Mouse (Mus musculus): ENCODE data around the gene Ift80.
A peak's percentile ranks its signal among the peaks of the same experiment; 100 is the strongest.
"Not testable (repeated sequence)": the region's sequence is repeated elsewhere in the genome, so short reads cannot be mapped to it uniquely, and the experiment has no call there.

Gene Ift80

DNA sequence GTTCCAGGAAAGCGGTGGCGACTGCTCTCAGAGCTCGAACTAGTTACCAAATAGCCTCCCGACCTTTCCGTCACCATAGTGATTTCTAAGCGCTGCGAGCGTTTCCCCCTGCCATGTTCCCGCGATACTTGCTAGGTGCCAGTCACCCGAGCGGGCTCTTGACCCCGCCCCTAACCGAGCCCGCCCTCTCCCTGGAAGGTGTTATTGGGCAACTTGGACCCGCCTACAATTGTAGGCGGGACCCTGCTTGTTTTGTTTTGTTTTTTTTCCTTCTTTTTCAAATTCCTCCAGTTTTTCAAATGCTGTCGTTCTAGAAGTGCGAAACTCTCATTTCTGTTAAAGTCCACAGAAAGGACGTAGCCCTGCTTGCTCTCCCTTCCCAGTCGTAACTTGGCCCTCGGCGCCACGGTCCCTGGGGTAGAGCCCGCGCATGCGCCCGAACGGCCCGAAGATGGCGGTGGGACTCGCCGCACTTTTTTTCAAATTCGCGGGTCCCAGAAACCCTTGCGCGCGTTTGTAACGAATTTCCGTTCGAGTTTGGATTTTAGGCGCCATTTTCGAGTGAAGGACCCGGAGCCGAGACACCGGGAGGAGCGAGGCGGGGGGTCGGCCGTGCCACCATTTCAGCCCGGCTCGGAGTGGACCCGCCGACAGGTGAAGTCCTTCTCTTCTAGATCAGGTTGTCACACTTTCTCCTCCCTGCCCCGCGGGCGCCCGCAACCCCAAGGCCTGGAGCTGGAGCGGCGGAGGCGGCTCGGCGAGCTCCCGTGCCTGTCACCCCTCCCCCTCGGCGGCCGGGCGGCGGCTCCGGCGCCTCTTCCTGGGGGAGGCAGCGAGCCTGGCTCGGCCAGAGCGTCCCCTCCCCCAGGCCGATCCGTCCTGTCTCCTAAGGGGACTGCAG lies at the start of gene Ift80, which contains the start of gene Smc4:
Ift80 (minus strand) TSS at position 134 of the 901 bp plus-strand sequence.
Smc4 (plus strand) TSS at position 302 of the 901 bp plus-strand sequence.
- peak; percentile 99 for DNase-seq

- DNase-seq = no peak
Observed at GRCm38 (mm10) chr3:69051894-69052293, 47.5 kb upstream of the Ift80 start.

DNA sequence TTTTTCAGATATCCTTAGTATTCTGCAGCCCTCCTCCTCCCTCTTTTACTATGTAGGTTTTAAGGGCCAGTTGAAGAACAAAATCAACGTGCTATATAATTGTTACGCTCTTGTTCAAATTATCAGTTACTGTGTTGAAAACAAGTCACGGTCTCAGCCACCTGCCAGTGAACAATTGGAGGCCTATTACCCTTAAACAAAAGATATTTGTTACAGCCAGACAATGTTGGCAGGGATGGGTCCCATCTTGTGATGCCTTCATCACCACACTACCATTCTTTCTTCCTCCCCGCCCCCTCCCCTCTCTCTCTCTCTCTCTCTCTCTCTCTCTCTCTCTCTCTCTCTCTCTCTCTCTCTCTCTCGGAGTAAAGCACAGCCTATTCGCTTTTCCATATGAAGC lies 44.6 kb upstream of the Ift80 start:
- peak; percentile 53 for DNase-seq

DNA sequence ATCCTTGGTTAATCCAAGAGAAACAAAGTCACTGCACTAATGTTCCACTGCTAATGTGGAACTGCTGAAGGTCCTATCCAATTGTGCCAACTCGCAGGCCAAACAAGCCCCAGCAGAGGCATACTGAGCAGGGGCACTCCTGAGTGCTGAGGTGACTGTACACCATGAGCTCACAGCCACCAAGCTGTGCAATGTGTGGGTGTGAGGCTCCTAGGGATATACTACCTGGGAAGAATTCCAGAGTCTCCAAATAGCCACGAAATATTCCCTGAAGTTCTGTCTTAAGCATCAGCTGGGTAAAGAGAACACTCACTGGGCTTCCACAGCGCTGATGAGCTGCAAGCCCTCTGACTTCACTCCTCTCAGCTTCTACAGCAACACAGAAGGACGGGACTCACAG lies 43.3 kb upstream of the Ift80 start:
- no peak for DNase-seq

GRCm38 (mm10) chr3:69046509-69046908 lies 42.1 kb upstream of the Ift80 start:
- no peak for DNase-seq

DNA sequence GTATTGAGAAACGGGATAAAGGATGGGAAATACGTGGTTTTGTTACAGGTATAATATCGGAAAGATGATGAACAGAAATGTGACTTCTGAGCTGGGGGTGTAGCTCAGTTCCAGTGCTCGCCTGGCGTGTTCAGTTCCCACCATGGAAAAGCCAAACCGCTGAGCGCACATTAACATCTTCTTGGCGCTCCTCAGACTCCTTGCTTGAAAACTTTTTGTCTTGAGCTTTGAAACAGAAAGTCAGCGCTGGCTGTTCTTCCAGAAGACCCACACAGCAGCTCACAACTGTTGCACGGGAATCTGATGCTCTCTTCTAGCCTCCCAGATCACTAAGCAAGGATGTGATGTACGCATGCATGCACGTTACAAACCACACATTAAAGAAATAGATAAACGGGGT lies 41.4 kb upstream of the Ift80 start:
- DNase-seq = peak; percentile 23

DNA sequence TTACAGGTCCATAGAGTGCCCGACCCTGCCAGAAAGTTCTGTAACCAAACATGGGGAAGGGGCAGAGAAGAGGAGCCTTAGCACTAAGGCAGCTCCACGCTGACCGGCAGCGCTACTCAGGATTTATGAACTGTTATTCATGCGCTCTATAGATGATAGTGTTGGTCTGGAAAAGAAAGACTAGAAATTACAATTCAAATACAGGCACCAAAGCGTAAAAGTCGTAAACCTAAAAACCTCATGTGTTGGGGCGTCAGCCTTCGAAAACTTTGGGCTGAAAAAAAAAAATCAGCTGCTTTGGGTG lies 41.0 kb upstream of the Ift80 start:
- no peak for DNase-seq

DNA sequence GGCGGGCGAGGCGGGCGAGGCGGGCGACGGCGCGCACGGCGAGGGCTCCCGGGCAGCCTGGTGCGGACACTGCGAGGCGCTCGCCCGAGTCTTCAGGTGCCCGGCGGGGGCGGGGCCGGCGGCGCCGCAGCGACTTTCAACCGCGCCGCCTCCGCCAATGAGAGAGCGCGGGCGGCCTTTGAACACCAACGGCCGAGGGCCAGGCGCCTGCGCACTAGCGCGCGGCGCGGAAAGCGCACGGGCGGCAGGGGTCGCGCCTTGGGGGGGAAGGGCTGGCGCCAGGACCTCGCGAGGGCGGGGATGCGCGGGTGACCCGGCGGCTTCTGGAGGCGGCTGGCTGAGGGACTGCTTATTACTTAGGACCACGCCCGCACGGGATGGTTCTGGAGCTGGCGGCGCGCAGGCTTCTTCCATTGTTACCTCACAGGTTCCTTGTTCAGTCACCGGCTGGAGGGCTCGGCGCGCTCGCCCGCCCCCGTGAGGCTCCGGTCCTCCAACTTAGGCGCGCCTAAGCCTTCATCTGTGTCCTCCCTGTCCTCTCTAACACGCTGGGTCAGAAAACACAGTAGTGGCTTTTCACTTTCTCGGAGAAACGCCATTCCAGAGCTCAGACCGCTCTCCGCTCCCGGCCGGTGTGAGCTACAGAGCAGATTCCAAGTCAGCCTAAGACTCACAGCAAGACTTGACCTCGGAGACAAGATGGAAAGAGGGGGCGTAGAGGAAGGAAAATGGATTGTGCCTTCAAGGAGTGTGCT lies 40.5 kb upstream of the Ift80 start, which contains the start of gene Trim59:
Trim59 (minus strand) TSS at position 111 of the 755 bp plus-strand sequence.
- peak; percentile 97 for DNase-seq

DNA sequence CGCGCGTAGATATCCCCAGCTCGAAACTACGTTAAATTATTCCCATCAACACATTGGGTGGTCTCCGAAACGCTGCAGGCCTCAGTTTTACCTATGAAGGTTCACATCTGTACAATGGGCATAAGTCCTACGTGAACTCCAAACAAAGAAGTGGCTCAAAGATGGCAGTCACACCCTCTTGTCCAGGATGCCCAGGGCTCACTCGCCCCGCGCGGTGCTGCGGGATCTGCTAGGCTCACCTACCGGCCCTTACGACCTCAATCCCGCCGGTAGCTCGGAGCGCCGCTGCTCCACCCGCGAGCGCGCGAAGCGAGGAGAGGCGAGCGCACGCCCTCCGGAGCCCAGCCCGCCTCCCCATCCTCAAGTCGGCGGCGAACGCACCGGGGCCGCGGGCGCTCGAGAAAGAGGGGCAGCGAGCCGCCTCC lies 39.8 kb upstream of the Ift80 start:
- DNase-seq = no peak

GRCm38 (mm10) chr3:69041298-69041697 lies 36.9 kb upstream of the Ift80 start:
- DNase-seq = no peak

- no peak for DNase-seq
Observed at GRCm38 (mm10) chr3:69040105-69040504, 35.7 kb upstream of the Ift80 start.

- DNase-seq = no peak
Observed at GRCm38 (mm10) chr3:69026133-69026783, 21.9 kb upstream of the Ift80 start.

DNA sequence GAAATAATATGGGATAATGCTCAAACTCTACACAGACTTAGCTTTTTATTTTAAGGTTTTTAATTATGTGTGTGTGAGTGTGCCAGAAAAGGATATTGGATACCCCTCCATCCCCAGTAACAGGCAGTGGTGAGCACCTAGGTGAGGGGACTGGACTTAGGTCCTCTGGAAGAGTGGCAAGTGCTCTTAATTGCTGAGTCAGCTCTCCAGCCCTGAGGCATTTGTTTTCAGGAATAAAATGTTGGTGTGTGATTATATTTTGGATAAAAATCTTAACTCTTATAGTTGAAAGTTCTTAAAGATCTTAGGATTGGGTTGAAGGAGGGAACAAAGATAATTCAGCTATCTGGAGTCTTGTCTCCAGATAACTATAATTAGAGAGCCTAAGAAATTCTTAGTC lies 16.4 kb upstream of the Ift80 start:
- no peak for DNase-seq

DNA sequence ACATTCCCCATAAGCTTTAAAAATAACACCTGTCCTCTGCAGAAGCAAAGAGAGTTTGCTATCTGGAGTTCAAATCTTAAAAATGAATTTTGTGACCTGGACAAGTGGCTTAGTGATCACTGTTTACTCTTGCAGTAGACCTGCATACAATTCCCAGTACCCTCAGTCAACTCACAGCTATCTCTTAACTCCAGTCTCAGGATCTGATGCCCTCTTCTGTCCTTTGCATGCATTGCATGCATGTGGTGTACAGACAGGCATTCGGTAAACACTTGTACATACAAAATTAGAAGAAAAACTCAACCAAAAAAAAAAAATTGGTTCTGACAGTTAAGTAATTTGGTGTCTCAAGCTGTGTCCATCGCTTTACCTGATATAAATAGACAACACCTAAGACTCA lies 15.9 kb upstream of the Ift80 start:
- DNase-seq = peak; percentile 28

DNA sequence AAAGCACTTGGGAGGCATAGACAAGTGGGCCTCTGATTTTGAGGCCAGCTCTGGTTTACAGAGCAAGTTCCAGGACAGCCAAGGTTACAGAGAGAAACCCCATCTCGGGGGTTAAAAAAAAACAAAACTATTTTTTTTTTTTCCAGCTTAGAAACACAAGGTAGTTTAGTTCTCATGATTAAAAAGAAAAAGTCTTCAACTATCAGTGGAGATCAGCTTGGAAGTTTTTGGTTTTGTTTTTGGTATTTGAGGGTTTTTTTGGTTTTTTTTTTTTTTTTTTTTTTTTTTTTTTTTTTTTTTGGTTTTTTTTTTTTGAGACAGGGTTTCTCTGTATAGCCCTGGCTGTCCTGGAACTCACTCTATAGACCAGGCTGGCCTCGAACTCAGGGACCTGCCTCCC lies 14.3 kb upstream of the Ift80 start:
- not testable (repeated sequence) for DNase-seq

DNA sequence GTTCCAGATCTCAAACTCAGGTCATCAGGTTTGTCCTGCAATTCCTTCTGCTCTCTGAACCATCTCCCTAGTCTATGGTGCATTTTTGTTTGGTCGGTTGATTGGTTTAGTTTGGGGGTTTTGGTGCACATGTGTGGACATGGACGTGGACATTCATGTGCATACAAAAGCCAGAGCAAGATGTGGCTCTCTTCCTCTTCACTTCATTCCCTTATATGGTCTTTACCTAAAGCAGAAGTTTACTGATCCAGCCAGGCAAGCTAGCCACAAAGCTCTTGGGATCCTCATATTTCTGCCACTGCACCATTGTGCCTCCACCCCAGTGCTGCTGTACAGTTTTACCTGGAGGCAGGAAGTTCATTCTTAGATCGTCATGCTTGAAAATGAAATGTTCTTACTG lies 12.8 kb upstream of the Ift80 start:
- DNase-seq = no peak

GRCm38 (mm10) chr3:69008873-69009272 lies 4.5 kb upstream of the Ift80 start:
- DNase-seq = no peak

- DNase-seq = no peak
Observed at GRCm38 (mm10) chr3:69006246-69006760, 1.9 kb upstream of the Ift80 start.

DNA sequence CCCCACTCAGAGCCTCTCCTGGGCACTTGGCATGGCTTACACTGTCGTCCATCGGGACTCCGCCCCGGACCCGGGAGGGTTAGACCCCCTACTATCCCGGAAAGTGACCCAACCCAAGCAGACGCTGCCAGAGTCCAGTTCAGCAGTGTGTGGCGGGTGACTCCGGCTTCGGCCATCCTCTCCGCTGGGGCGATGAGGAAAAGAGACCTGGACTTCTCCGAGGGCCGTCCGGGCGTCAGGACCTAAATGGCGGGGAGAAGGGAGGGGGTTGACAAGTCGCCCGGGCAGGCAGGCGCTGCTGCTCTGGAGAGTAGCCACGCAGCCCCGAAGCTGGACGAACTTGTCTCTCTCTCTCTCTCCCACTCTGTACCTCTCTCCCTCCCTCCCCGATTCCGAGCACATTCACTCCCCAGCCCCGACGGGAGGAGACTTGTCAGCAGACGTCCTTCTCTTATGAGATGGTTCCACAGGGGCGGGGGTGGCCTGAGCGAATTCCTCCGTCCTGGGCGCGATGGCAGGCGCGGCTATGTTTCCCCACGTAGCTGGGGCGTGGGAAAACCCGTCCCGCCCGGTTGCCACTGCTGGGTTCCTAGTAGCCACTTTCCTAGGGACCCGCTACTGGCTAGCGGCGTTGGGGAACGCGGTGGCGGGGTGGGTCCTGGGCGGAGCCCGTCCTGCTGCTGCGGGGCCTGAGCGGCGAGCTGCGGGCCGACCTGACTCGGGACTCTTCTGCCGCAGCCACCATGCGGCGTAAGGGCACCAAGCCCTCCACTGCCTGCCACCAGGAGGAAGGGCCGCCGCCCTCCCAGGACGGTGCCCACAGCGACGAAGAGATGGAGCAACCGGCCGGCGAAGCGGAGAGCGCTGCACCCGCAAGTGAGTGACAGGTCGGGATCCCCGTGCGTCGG lies 1.2 kb upstream of the Ift80 start:
- peak; percentile 78 for DNase-seq

GRCm38 (mm10) chr3:69004055-69004436 lies 324 bp downstream of the Ift80 start:
- no peak for DNase-seq

DNA sequence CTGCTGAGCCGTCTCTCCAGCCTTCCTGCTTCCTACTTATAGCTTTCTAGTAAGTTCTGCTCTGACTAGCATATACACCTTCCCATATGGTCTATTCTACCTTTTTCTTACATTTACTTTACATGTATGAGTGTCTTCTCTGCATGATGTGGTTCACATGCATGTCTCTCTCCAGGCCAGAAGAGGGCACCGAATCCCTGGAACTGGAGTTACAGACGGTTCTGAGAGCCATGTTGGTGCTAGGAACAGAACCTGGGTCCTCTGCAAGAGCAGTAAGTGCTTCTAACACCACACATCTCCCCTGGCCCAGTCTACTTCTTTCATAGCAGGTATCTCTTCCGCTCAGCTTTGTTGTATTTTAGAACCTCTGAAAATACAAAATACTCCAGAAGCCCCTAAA lies 1.6 kb downstream of the Ift80 start:
- DNase-seq = no peak

GRCm38 (mm10) chr3:68986550-68986949 lies 17.8 kb downstream of the Ift80 start:
- DNase-seq = no peak

Measured in retina, postnatal 1 day (tissue).